In the genomic region with DNA sequence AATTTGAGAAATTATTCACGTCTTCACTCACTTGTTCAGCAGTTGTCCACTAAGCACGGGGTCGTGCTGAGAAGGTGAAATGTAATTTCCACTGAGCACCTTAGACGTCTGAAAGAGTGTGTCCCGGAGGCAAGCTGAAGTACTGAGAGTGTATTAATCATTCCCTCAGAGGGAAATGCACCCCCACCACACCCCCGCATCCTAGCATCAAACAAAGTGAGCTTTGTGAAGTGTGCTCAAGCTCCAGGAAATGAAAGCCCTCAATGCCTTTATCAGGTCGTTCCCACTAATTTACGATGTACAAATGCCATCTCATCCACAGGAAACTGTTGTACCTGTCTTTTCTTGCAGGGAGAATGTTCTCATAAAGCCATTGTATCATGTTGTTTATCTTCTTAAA, we compare ENCODE assay signal across 34 mouse cellular contexts.
"Had no signal": no experiment of that assay in that cellular context is flagged by ENCODE, and none has a peak within 500 bp of the region (broad histone marks: within the 10 kb centered on the region; RNA-seq: fewer than 3 reads in every experiment).

No protein-coding gene starts in this region.

- H3K27ac ChIP-seq: heart, embryonic 10.5 days; heart, embryonic 13.5 days; heart, embryonic 15.5 days; hindbrain, embryonic 10.5 days; hindbrain, embryonic 12.5 days; hindbrain, embryonic 13.5 days; hindbrain, embryonic 14.5 days; hindbrain, embryonic 15.5 days; hindbrain, postnatal 0 days; intestine, embryonic 15.5 days; kidney, embryonic 15.5 days; kidney, postnatal 0 days; layer of hippocampus, adult 2 months had no signal

- DNase-seq: heart, postnatal 14 days; heart, postnatal 36 days; heart, postnatal 4 days; kidney, adult 11 months; kidney, adult 18-20 months; kidney, adult 2 months; kidney, adult 8-10 months; kidney, adult 9 months; kidney, postnatal 10 days; kidney, postnatal 14 days; kidney, postnatal 25 days; kidney, postnatal 36 days; kidney, postnatal 4 days; layer of hippocampus, adult 9-11 months; layer of hippocampus, postnatal 36 days had no signal

- H3K27me3 ChIP-seq: heart, embryonic 12.5 days; heart, embryonic 13.5 days; heart, embryonic 15.5 days; hindbrain, embryonic 12.5 days; hindbrain, embryonic 13.5 days; hindbrain, embryonic 15.5 days; intestine, embryonic 15.5 days; kidney, embryonic 15.5 days had no signal

- H3K36me3 ChIP-seq: heart, embryonic 10.5 days; heart, embryonic 12.5 days; heart, embryonic 13.5 days; heart, embryonic 15.5 days; hindbrain, embryonic 10.5 days; hindbrain, embryonic 12.5 days; hindbrain, embryonic 13.5 days; hindbrain, embryonic 15.5 days; intestine, embryonic 15.5 days; kidney, embryonic 15.5 days had no signal

- H3K4me1 ChIP-seq: heart, embryonic 10.5 days; heart, embryonic 12.5 days; heart, embryonic 13.5 days; heart, embryonic 15.5 days; hindbrain, embryonic 10.5 days; hindbrain, embryonic 12.5 days; hindbrain, embryonic 13.5 days; hindbrain, embryonic 15.5 days; intestine, embryonic 15.5 days; kidney, embryonic 15.5 days had no signal

- H3K9ac ChIP-seq: heart, embryonic 12.5 days; heart, embryonic 13.5 days; heart, embryonic 15.5 days; hindbrain, embryonic 12.5 days; hindbrain, embryonic 13.5 days; hindbrain, embryonic 14.5 days; hindbrain, embryonic 15.5 days; intestine, embryonic 15.5 days; kidney, embryonic 15.5 days had no signal

- H3K4me3 ChIP-seq: heart, embryonic 10.5 days; heart, embryonic 12.5 days; heart, embryonic 13.5 days; heart, embryonic 15.5 days; hindbrain, embryonic 10.5 days; hindbrain, embryonic 12.5 days; hindbrain, embryonic 13.5 days; hindbrain, embryonic 15.5 days; intestine, embryonic 15.5 days; kidney, embryonic 15.5 days; layer of hippocampus, adult 2 months had no signal

- H3K9me3 ChIP-seq: heart, embryonic 10.5 days; heart, embryonic 12.5 days; heart, embryonic 13.5 days; heart, embryonic 15.5 days; hindbrain, embryonic 10.5 days; hindbrain, embryonic 12.5 days; hindbrain, embryonic 13.5 days; hindbrain, embryonic 15.5 days; intestine, embryonic 15.5 days; kidney, embryonic 15.5 days had no signal

- ATAC-seq: hindbrain, embryonic 16.5 days; hindbrain, postnatal 0 days; inflammation-experienced regulatory T-cells, adult 6 months; intestine, embryonic 15.5 days; intestine, embryonic 16.5 days; intestine, postnatal 0 days had no signal

- H3K4me2 ChIP-seq: heart, embryonic 11.5 days; heart, embryonic 12.5 days; heart, embryonic 13.5 days; heart, embryonic 15.5 days; hindbrain, embryonic 12.5 days; hindbrain, embryonic 13.5 days; hindbrain, embryonic 14.5 days; hindbrain, embryonic 15.5 days; intestine, embryonic 15.5 days; kidney, embryonic 15.5 days had no signal
